Mouse (Mus musculus) limb, embryonic 10.5 days (tissue): ENCODE data around the gene Marcks. TPM values are rescaled to one million over a fixed set of nuclear protein-coding genes. Genes with fewer than 3 reads are reported as not detected.

Source experiments
- DNase-seq: peaks from one replicate; pipeline ENCODE4 v3.0.0-alpha.2; 2017; ENCODE audit warnings: low spot score
- H3K27ac ChIP-seq: fragments of 300-500 bp; sonication (generic); 2 replicates; pipeline ENCODE4 v1.5.1; 2016; ENCODE audit warnings: mild to moderate bottlenecking
- H3K27me3 ChIP-seq: fragments of 300-500 bp; sonication (generic); 2 replicates; pipeline ENCODE4 v1.6.1; 2016; ENCODE audit warnings: low read depth, mild to moderate bottlenecking; ENCODE audit not compliant: poor library complexity, severe bottlenecking
- H3K36me3 ChIP-seq: fragments of 300-500 bp; sonication (generic); 2 replicates; pipeline ENCODE4 v1.6.1; 2016; ENCODE audit warnings: mild to moderate bottlenecking, moderate library complexity
- H3K4me1 ChIP-seq: fragments of 300-500 bp; sonication (generic); 2 replicates; pipeline ENCODE4 v1.6.1; 2016
- H3K4me3 ChIP-seq: fragments of 300-500 bp; sonication (generic); 2 replicates; pipeline ENCODE4 v1.5.1; 2016; ENCODE audit warnings: mild to moderate bottlenecking, moderate library complexity
- H3K9me3 ChIP-seq: fragments of 300-500 bp; sonication (generic); replicated peaks from 2 replicates; pipeline ENCODE4 v1.6.1; 2016; ENCODE audit warnings: mild to moderate bottlenecking
- WGBS: fragments of 180-500 bp; shearing (Covaris S2); methylation state at CpG from one replicate; pipeline ENCODE4 v1.1.7; 2016; 5-methylcytosine and 5-hydroxymethylcytosine counted together
- polyA plus RNA-seq: library from polyadenylated mRNA; unstranded; fragments of >200 nt; fragmentation: Nextera tagmentation; extraction: Ambion mirVana; gene quantifications from 2 replicates; pipeline ENCODE4 v1.2.1, GENCODE M21; 2016

Gene Marcks
- polyA plus RNA-seq = 94.6 and 115 TPM in 2 replicates

- DNase-seq = peak; percentile 91
- Histone ChIP-seq H3K4me3 (peak within 1 kb of the TSS; percentile 93), H3K36me3 (peaks cover 24% of the 10 kb centered on the region), H3K9me3 (no peaks in the 10 kb centered on the region), H3K27ac (peak within 1 kb of the TSS; percentile 99), H3K27me3 (no peaks in the 10 kb centered on the region), H3K4me1 (peaks cover 11% of the 10 kb centered on the region)
- WGBS = under 1% methylated on average over 39 of the region's 39 CpGs
Measured at GRCm38 (mm10) chr10:37138778-37139442, at the start of gene Marcks. TSS of gene Marcks (minus strand) at chr10:37138920.

- WGBS = 92% methylated on average over 3 of the region's 3 CpGs
Measured at GRCm38 (mm10) chr10:37177071-37177470, 38.4 kb upstream of the Marcks start.

GRCm38 (mm10) chr10:37172416-37172950, 33.8 kb upstream of the Marcks start:
- WGBS = 79% methylated on average over 8 of the region's 8 CpGs
- Histone ChIP-seq H3K4me3 (no peak overlapping the region), H3K36me3 (no peaks in the 10 kb centered on the region), H3K27ac (no peak overlapping the region), H3K4me1 (no peaks in the 10 kb centered on the region), H3K9me3 (no peaks in the 10 kb centered on the region), H3K27me3 (no peaks in the 10 kb centered on the region)
- no peak for DNase-seq

More at GRCm38 (mm10) chr10:37177071-37177470, 38.4 kb upstream of the Marcks start:
- H3K36me3 ChIP-seq = no peaks in the 10 kb centered on the region
- H3K9me3 ChIP-seq = no peaks in the 10 kb centered on the region
- H3K4me1 ChIP-seq = no peaks in the 10 kb centered on the region
- H3K27me3 ChIP-seq = no peaks in the 10 kb centered on the region
- no peak for DNase-seq
- H3K4me3 ChIP-seq = no peak overlapping the region
- no peak overlapping the region for H3K27ac ChIP-seq

- 88% methylated on average over 3 of the region's 3 CpGs for WGBS
- H3K27me3 ChIP-seq = no peaks in the 10 kb centered on the region
- no peak overlapping the region for H3K4me3 ChIP-seq
- no peaks in the 10 kb centered on the region for H3K4me1 ChIP-seq
- H3K36me3 ChIP-seq = no peaks in the 10 kb centered on the region
- no peak for DNase-seq
- no peak overlapping the region for H3K27ac ChIP-seq
- no peaks in the 10 kb centered on the region for H3K9me3 ChIP-seq
Measured at GRCm38 (mm10) chr10:37171711-37172415, 33.1 kb upstream of the Marcks start.

- Histone ChIP-seq H3K4me1 (no peaks in the 10 kb centered on the region), H3K27ac (no peak overlapping the region), H3K27me3 (no peaks in the 10 kb centered on the region), H3K36me3 (no peaks in the 10 kb centered on the region), H3K9me3 (no peaks in the 10 kb centered on the region), H3K4me3 (no peak overlapping the region)
- no peak for DNase-seq
- 85% methylated on average over 4 of the region's 4 CpGs for WGBS
Measured at GRCm38 (mm10) chr10:37170878-37171277, 32.2 kb upstream of the Marcks start.

GRCm38 (mm10) chr10:37170466-37170865, 31.7 kb upstream of the Marcks start:
- Histone ChIP-seq H3K9me3 (no peaks in the 10 kb centered on the region), H3K4me1 (no peaks in the 10 kb centered on the region), H3K36me3 (no peaks in the 10 kb centered on the region), H3K27me3 (no peaks in the 10 kb centered on the region), H3K4me3 (no peak overlapping the region), H3K27ac (no peak overlapping the region)
- no peak for DNase-seq
- WGBS = 85% methylated on average over 4 of the region's 4 CpGs

- no peaks in the 10 kb centered on the region for H3K9me3 ChIP-seq
- H3K36me3 ChIP-seq = no peaks in the 10 kb centered on the region
- no peaks in the 10 kb centered on the region for H3K4me1 ChIP-seq
- H3K27me3 ChIP-seq = no peaks in the 10 kb centered on the region
- no peak overlapping the region for H3K4me3 ChIP-seq
- WGBS = 88% methylated on average over 2 of the region's 2 CpGs
- DNase-seq = no peak
- H3K27ac ChIP-seq = no peak overlapping the region
Measured at GRCm38 (mm10) chr10:37167527-37167926, 28.8 kb upstream of the Marcks start.

GRCm38 (mm10) chr10:37159731-37160130, 21.0 kb upstream of the Marcks start:
- 88% methylated on average over 3 of the region's 3 CpGs for WGBS
- Histone ChIP-seq H3K4me1 (no peaks in the 10 kb centered on the region), H3K27ac (no peak overlapping the region), H3K36me3 (no peaks in the 10 kb centered on the region), H3K27me3 (no peaks in the 10 kb centered on the region), H3K4me3 (no peak overlapping the region), H3K9me3 (no peaks in the 10 kb centered on the region)
- DNase-seq = no peak

- H3K9me3 ChIP-seq = no peaks in the 10 kb centered on the region
- H3K4me3 ChIP-seq = no peak overlapping the region
- H3K27me3 ChIP-seq = no peaks in the 10 kb centered on the region
- H3K27ac ChIP-seq = no peak overlapping the region
- H3K4me1 ChIP-seq = no peaks in the 10 kb centered on the region
- 85% methylated on average over 5 of the region's 5 CpGs for WGBS
- no peaks in the 10 kb centered on the region for H3K36me3 ChIP-seq
- DNase-seq = no peak
Measured at GRCm38 (mm10) chr10:37157156-37157555, 18.4 kb upstream of the Marcks start.

- no peak for DNase-seq
- no peaks in the 10 kb centered on the region for H3K9me3 ChIP-seq
- no peaks in the 10 kb centered on the region for H3K4me1 ChIP-seq
- no peaks in the 10 kb centered on the region for H3K36me3 ChIP-seq
- 75% methylated on average over 1 of the region's 2 CpGs for WGBS
- H3K27me3 ChIP-seq = no peaks in the 10 kb centered on the region
- no peak overlapping the region for H3K27ac ChIP-seq
- H3K4me3 ChIP-seq = no peak overlapping the region
Measured at GRCm38 (mm10) chr10:37155131-37155530, 16.4 kb upstream of the Marcks start.

- Histone ChIP-seq H3K9me3 (no peaks in the 10 kb centered on the region), H3K36me3 (no peaks in the 10 kb centered on the region), H3K27me3 (no peaks in the 10 kb centered on the region), H3K4me1 (no peaks in the 10 kb centered on the region), H3K4me3 (no peak overlapping the region), H3K27ac (no peak overlapping the region)
- WGBS = 91% methylated on average over 7 of the region's 7 CpGs
- no peak for DNase-seq
Measured at GRCm38 (mm10) chr10:37151539-37152271, 13.0 kb upstream of the Marcks start.

- H3K4me1 ChIP-seq = no peaks in the 10 kb centered on the region
- no peaks in the 10 kb centered on the region for H3K27me3 ChIP-seq
- H3K27ac ChIP-seq = no peak overlapping the region
- H3K36me3 ChIP-seq = no peaks in the 10 kb centered on the region
- no peaks in the 10 kb centered on the region for H3K9me3 ChIP-seq
- no peak overlapping the region for H3K4me3 ChIP-seq
- WGBS = 63% methylated on average over 3 of the region's 3 CpGs
- no peak for DNase-seq
Measured at GRCm38 (mm10) chr10:37148016-37148415, 9.3 kb upstream of the Marcks start.

- Histone ChIP-seq H3K4me1 (peaks cover 8% of the 10 kb centered on the region), H3K27ac (no peak overlapping the region), H3K4me3 (no peak overlapping the region), H3K36me3 (no peaks in the 10 kb centered on the region), H3K27me3 (no peaks in the 10 kb centered on the region), H3K9me3 (no peaks in the 10 kb centered on the region)
- 96% methylated on average over 1 of the region's 1 CpGs for WGBS
- no peak for DNase-seq
Measured at GRCm38 (mm10) chr10:37145456-37145855, 6.7 kb upstream of the Marcks start.
